Mouse (Mus musculus) thymus, adult 2 months (tissue): ENCODE measurements around the gene Wdr95. TPM values are rescaled to one million over a fixed set of nuclear protein-coding genes. Genes with fewer than 3 reads are reported as not detected.

ENCODE experiments used
- DNase-seq: peaks from one replicate; pipeline ENCODE4 v3.0.0; 2021
- H3K27ac ChIP-seq: fragments of 200-500 bp; 2 replicates; pipeline ENCODE4 v1.5.1; 2012; ENCODE audit warnings: low read length, control low read depth; ENCODE audit not compliant: control insufficient read depth, insufficient read depth
- H3K27me3 ChIP-seq: fragments of 200-500 bp; 2 replicates; pipeline ENCODE4 v1.6.1; 2012; ENCODE audit warnings: mild to moderate bottlenecking, low read length, moderate library complexity, mixed read lengths; ENCODE audit not compliant: control insufficient read depth, insufficient read depth
- H3K36me3 ChIP-seq: fragments of 200-500 bp; 2 replicates; pipeline ENCODE4 v1.6.1; 2012; ENCODE audit warnings: mild to moderate bottlenecking, low read length, moderate library complexity; ENCODE audit not compliant: control insufficient read depth, insufficient read depth
- H3K4me1 ChIP-seq: fragments of 200-500 bp; replicated peaks from 2 replicates; pipeline ENCODE4 v1.6.1; 2012; ENCODE audit warnings: low read length; ENCODE audit not compliant: control insufficient read depth, insufficient read depth
- H3K4me3 ChIP-seq: fragments of 200-500 bp; 2 replicates; pipeline ENCODE4 v1.5.1; 2012; ENCODE audit warnings: mild to moderate bottlenecking, low read length, control low read depth, moderate library complexity; ENCODE audit not compliant: control insufficient read depth, insufficient read depth
- CTCF ChIP-seq: fragments of 200-500 bp; IDR thresholded peaks from 2 replicates; pipeline ENCODE4 v1.5.1; 2012; ENCODE audit warnings: mild to moderate bottlenecking, control low read depth, low read length, moderate library complexity, borderline replicate concordance; ENCODE audit not compliant: control insufficient read depth, poor library complexity, insufficient read depth; ENCODE audit errors: extremely low read depth
- POLR2A ChIP-seq: fragments of 200-500 bp; IDR thresholded peaks from 2 replicates; pipeline ENCODE4 v1.6.1; 2012; ENCODE audit warnings: mild to moderate bottlenecking, low read length, control low read depth, moderate library complexity; ENCODE audit not compliant: control insufficient read depth, poor library complexity, insufficient read depth; ENCODE audit errors: extremely low read depth
- WGBS: fragments of 180-500 bp; shearing (Covaris S2); methylation state at CpG from one replicate; pipeline ENCODE4 v1.1.7; 2018; 5-methylcytosine and 5-hydroxymethylcytosine counted together
- polyA plus RNA-seq: library from polyadenylated mRNA; depleted of rRNA; stranded (reverse); fragments of >200 nt; gene quantifications from 2 replicates; pipeline ENCODE4 v1.2.3, GENCODE M21; 2012

Wdr95 gene
- polyA plus RNA-seq, 1 experiment: 0.31 TPM

- no peaks in the 10 kb centered on the region for H3K36me3 ChIP-seq
- 96% methylated on average over 2 of the region's 2 CpGs for WGBS
- H3K27ac ChIP-seq: no peak overlapping the region
- H3K27me3 ChIP-seq: no peaks in the 10 kb centered on the region
- no peak for TF ChIP-seq CTCF
- TF ChIP-seq POLR2A: no peak
- H3K4me1 ChIP-seq: no peaks in the 10 kb centered on the region
- no peak for DNase-seq
- no peak overlapping the region for H3K4me3 ChIP-seq
Measured at GRCm38 (mm10) chr5:149533847-149534246, 5.4 kb downstream of the Wdr95 start.

- Histone ChIP-seq H3K4me3 (no peak overlapping the region), H3K27me3 (no peaks in the 10 kb centered on the region), H3K4me1 (no peaks in the 10 kb centered on the region), H3K36me3 (no peaks in the 10 kb centered on the region), H3K27ac (no peak overlapping the region)
- no peak for TF ChIP-seq CTCF
- TF ChIP-seq POLR2A: no peak
- WGBS: 46% methylated on average over 9 of the region's 9 CpGs
- DNase-seq: no peak
Measured at GRCm38 (mm10) chr5:149536005-149536404, 7.5 kb downstream of the Wdr95 start.

- Histone ChIP-seq H3K36me3 (no peaks in the 10 kb centered on the region), H3K27me3 (no peaks in the 10 kb centered on the region), H3K4me3 (no peak overlapping the region), H3K4me1 (no peaks in the 10 kb centered on the region), H3K27ac (no peak overlapping the region)
- WGBS: 56% methylated on average over 16 of the region's 16 CpGs
- no peak for DNase-seq
- TF ChIP-seq CTCF (no peak), POLR2A (no peak)
Measured at GRCm38 (mm10) chr5:149537796-149538511, 9.5 kb downstream of the Wdr95 start.

- 78% methylated on average over 8 of the region's 8 CpGs for WGBS
- TF ChIP-seq POLR2A: no peak
- TF ChIP-seq CTCF: no peak
- Histone ChIP-seq H3K4me1 (no peaks in the 10 kb centered on the region), H3K36me3 (no peaks in the 10 kb centered on the region), H3K27me3 (no peaks in the 10 kb centered on the region), H3K4me3 (no peak overlapping the region), H3K27ac (no peak overlapping the region)
- no peak for DNase-seq
Measured at GRCm38 (mm10) chr5:149538531-149538930, 10.1 kb downstream of the Wdr95 start.

- H3K4me3 ChIP-seq: no peak overlapping the region
- TF ChIP-seq POLR2A (no peak), CTCF (no peak)
- no peaks in the 10 kb centered on the region for H3K4me1 ChIP-seq
- no peak for DNase-seq
- no peak overlapping the region for H3K27ac ChIP-seq
- 83% methylated on average over 4 of the region's 4 CpGs for WGBS
- H3K27me3 ChIP-seq: no peaks in the 10 kb centered on the region
- H3K36me3 ChIP-seq: no peaks in the 10 kb centered on the region
Measured at GRCm38 (mm10) chr5:149539051-149539450, 10.6 kb downstream of the Wdr95 start.

- Histone ChIP-seq H3K36me3 (no peaks in the 10 kb centered on the region), H3K27ac (no peak overlapping the region), H3K4me1 (no peaks in the 10 kb centered on the region), H3K27me3 (no peaks in the 10 kb centered on the region), H3K4me3 (no peak overlapping the region)
- DNase-seq: no peak
- TF ChIP-seq POLR2A (no peak), CTCF (no peak)
- WGBS: 21% methylated on average over 10 of the region's 10 CpGs
Measured at GRCm38 (mm10) chr5:149551179-149551578, 22.7 kb downstream of the Wdr95 start.

GRCm38 (mm10) chr5:149552742-149553141 lies 24.3 kb downstream of the Wdr95 start:
- Histone ChIP-seq H3K27me3 (no peaks in the 10 kb centered on the region), H3K36me3 (no peaks in the 10 kb centered on the region), H3K4me1 (no peaks in the 10 kb centered on the region), H3K4me3 (no peak overlapping the region), H3K27ac (no peak overlapping the region)
- 60% methylated on average over 9 of the region's 9 CpGs for WGBS
- TF ChIP-seq CTCF: peak; percentile 43; the same call in 1 of the 2 replicates
- TF ChIP-seq POLR2A: no peak
- DNase-seq: peak; percentile 11
